Mouse (Mus musculus): ENCODE measurements around the gene Gne.
A peak's percentile ranks its signal among the peaks of the same experiment; 100 is the strongest.

DNA sequence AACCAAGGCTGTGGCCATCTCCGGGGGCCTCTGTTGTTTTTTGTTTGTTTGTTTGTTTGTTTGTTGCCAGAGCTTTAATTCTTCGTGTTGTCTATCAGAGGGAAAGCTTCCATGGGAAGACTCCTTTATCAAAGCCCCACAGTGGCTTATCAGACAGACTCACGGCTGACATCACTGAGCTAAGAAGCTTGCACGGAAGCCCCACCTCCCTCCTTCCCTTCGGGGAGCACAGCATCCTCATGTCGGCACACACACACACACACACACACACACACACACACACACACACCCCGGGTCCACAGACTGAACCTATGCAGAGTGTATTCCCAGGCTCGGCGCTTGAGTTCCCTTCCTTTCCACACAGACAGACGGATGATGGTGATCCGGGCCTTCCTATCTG lies 8.4 kb upstream of the Gne start:
- TF ChIP-seq CTCF (IDR thresholded peaks at IDR 0.05; ENCODE audit: low read depth) (no peak), EP300 (IDR thresholded peaks at IDR 0.05; ENCODE audit: low read depth) (peak; percentile 67)

Measured in liver, embryonic 14.5 days (tissue).